ENCODE assay signal across 24 mouse cellular contexts in the genomic region with DNA sequence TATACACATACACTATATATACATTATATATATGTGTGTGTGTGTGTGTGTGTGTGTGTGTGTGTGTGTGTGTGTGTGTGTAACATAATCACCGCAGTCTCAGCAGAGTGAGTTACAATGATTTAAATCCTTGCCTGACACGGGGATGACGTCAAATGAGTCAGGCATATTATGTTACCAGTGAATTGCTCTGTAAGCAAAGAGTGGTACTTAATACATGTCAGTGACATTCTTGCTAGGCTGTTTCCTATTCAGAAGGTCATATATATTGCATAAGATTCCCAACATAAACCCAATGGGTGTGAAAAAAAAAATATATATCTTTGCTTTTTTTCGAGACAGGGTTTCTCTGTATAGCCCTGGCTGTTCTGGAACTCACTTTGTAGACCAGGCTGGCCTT. TPM values are rescaled to one million over a fixed set of nuclear protein-coding genes. Genes with fewer than 3 reads are reported as not detected.
DNase-seq lines count a peak whose midpoint lies in the region; ATAC-seq and TF ChIP-seq lines count a peak whose summit lies in the region.
"Had no signal": no experiment of that assay in that cellular context is flagged by ENCODE, and none has a peak within 500 bp of the region (broad histone marks: within the 10 kb centered on the region; RNA-seq: fewer than 3 reads in every experiment).

No protein-coding gene starts in this region.

- 76% methylated on average over 4 of the region's 4 CpGs for WGBS in embryonic facial prominence, embryonic 14.5 days
- 80% methylated on average over 4 of the region's 4 CpGs for WGBS in embryonic facial prominence, embryonic 10.5 days
- WGBS in midbrain, embryonic 11.5 days, result 94% methylated on average over 4 of the region's 4 CpGs
- WGBS in midbrain, embryonic 14.5 days, result 95% methylated on average over 4 of the region's 4 CpGs
- 88% methylated on average over 4 of the region's 4 CpGs for WGBS in hindbrain, embryonic 14.5 days

- no peak overlapping the region for H3K4me3 ChIP-seq in embryonic facial prominence, embryonic 14.5 days (ENCODE audit: low read depth, low read length)
- no peak overlapping the region for H3K4me3 ChIP-seq in embryonic facial prominence, embryonic 10.5 days
- H3K4me3 ChIP-seq in midbrain, embryonic 11.5 days (ENCODE audit: low read depth, low read length), result no peak overlapping the region
- no peak overlapping the region for H3K4me3 ChIP-seq in midbrain, embryonic 14.5 days (replicated peaks; ENCODE audit: low read depth, low read length)
- H3K4me3 ChIP-seq in C2C12 (ENCODE audit: insufficient read depth, poor library complexity, severe bottlenecking), result no peak overlapping the region
- H3K4me3 ChIP-seq in hindbrain, embryonic 14.5 days (replicated peaks; ENCODE audit: low read length), result no peak overlapping the region
- H3K4me3 ChIP-seq: embryonic facial prominence, embryonic 13.5 days; forebrain, embryonic 13.5 days; forebrain, embryonic 15.5 days had no signal

- DNase-seq in embryonic facial prominence, embryonic 14.5 days (ENCODE audit: low spot score), result peak; percentile 21
- no peak for DNase-seq in embryonic facial prominence, embryonic 10.5 days (ENCODE audit: low spot score)
- peak; percentile 60 for DNase-seq in midbrain, embryonic 11.5 days (ENCODE audit: low spot score, missing footprints)
- DNase-seq in midbrain, embryonic 14.5 days, result no peak
- DNase-seq in mesoderm, embryonic 11.5 days (ENCODE audit: low read depth, low spot score), result peak; percentile 12
- no peak for DNase-seq in hindbrain, embryonic 14.5 days (ENCODE audit: low spot score)
- no peak for DNase-seq in liver
- DNase-seq: adrenal gland, adult 8-10 months; adrenal gland, postnatal 14 days; adrenal gland, postnatal 36 days; B cell, adult 2 months; cerebellum, adult 11-12 months; cerebellum, adult 2 months; cerebellum, adult 9-10 months; cerebellum, postnatal 10 days; cerebellum, postnatal 25 days; forebrain, postnatal 0 days had no signal

- H3K9ac ChIP-seq in embryonic facial prominence, embryonic 14.5 days (ENCODE audit: low read depth, low read length), result no peak overlapping the region
- H3K9ac ChIP-seq in midbrain, embryonic 11.5 days (ENCODE audit: low read length), result no peak overlapping the region
- no peak overlapping the region for H3K9ac ChIP-seq in midbrain, embryonic 14.5 days (replicated peaks; ENCODE audit: low read length)
- H3K9ac ChIP-seq in hindbrain, embryonic 14.5 days, result no peak overlapping the region
- H3K9ac ChIP-seq: embryonic facial prominence, embryonic 13.5 days; forebrain, embryonic 13.5 days; forebrain, embryonic 15.5 days; forebrain, postnatal 0 days had no signal

- no peaks in the 10 kb centered on the region for H3K36me3 ChIP-seq in embryonic facial prominence, embryonic 14.5 days (ENCODE audit: control insufficient read depth, insufficient read depth, low read length)
- H3K36me3 ChIP-seq in embryonic facial prominence, embryonic 10.5 days (replicated peaks), result no peaks in the 10 kb centered on the region
- H3K36me3 ChIP-seq in midbrain, embryonic 11.5 days (ENCODE audit: control insufficient read depth, insufficient read depth, low read length), result no peaks in the 10 kb centered on the region
- H3K36me3 ChIP-seq in midbrain, embryonic 14.5 days (ENCODE audit: control insufficient read depth, insufficient read depth, low read length), result no peaks in the 10 kb centered on the region
- peaks cover 11% of the 10 kb centered on the region for H3K36me3 ChIP-seq in C2C12 (ENCODE audit: control insufficient read depth, insufficient read depth)
- H3K36me3 ChIP-seq in hindbrain, embryonic 14.5 days (replicated peaks; ENCODE audit: control insufficient read depth, insufficient read depth), result peaks cover 4% of the 10 kb centered on the region; the same call in 1 of the 2 replicates
- H3K36me3 ChIP-seq: forebrain, embryonic 15.5 days had no signal

- no peak overlapping the region for H3K27ac ChIP-seq in embryonic facial prominence, embryonic 14.5 days (replicated peaks; ENCODE audit: low read depth, low read length)
- no peak overlapping the region for H3K27ac ChIP-seq in embryonic facial prominence, embryonic 10.5 days (replicated peaks)
- no peak overlapping the region for H3K27ac ChIP-seq in midbrain, embryonic 11.5 days (ENCODE audit: low read depth, low read length)
- no peak overlapping the region for H3K27ac ChIP-seq in midbrain, embryonic 14.5 days (replicated peaks; ENCODE audit: low read depth, low read length)
- no peak overlapping the region for H3K27ac ChIP-seq in hindbrain, embryonic 14.5 days
- H3K27ac ChIP-seq: embryonic facial prominence, embryonic 13.5 days; forebrain, embryonic 13.5 days; forebrain, embryonic 15.5 days had no signal

- ATAC-seq in embryonic facial prominence, embryonic 14.5 days (ENCODE audit: low read depth), result no peak
- ATAC-seq in midbrain, embryonic 11.5 days (ENCODE audit: low FRiP score), result no peak
- ATAC-seq in midbrain, embryonic 14.5 days (ENCODE audit: low FRiP score, low TSS enrichment), result no peak
- no peak for ATAC-seq in hindbrain, embryonic 14.5 days (ENCODE audit: low FRiP score)
- ATAC-seq: activated CD4-positive, CD25-positive, alpha-beta regulatory T cell, adult 4 months; forebrain, embryonic 13.5 days; forebrain, embryonic 15.5 days; forebrain, postnatal 0 days; Patski had no signal

- no peak overlapping the region for H3K4me2 ChIP-seq in embryonic facial prominence, embryonic 14.5 days (ENCODE audit: low read depth, low read length)
- no peak overlapping the region for H3K4me2 ChIP-seq in midbrain, embryonic 11.5 days
- no peak overlapping the region for H3K4me2 ChIP-seq in midbrain, embryonic 14.5 days (ENCODE audit: low read length)
- no peak overlapping the region for H3K4me2 ChIP-seq in hindbrain, embryonic 14.5 days (replicated peaks)
- H3K4me2 ChIP-seq: embryonic facial prominence, embryonic 13.5 days; forebrain, embryonic 13.5 days; forebrain, embryonic 15.5 days had no signal

- no peaks in the 10 kb centered on the region for H3K79me3 ChIP-seq in C2C12 (ENCODE audit: low read depth)

- no peaks in the 10 kb centered on the region for H3K79me2 ChIP-seq in C2C12 (ENCODE audit: control insufficient read depth, insufficient read depth)

- no peaks in the 10 kb centered on the region for H3K9me3 ChIP-seq in embryonic facial prominence, embryonic 14.5 days (ENCODE audit: control insufficient read depth, low read length)
- H3K9me3 ChIP-seq in embryonic facial prominence, embryonic 10.5 days, result no peaks in the 10 kb centered on the region
- no peaks in the 10 kb centered on the region for H3K9me3 ChIP-seq in midbrain, embryonic 11.5 days (ENCODE audit: control insufficient read depth, low read length)
- H3K9me3 ChIP-seq in midbrain, embryonic 14.5 days (ENCODE audit: control insufficient read depth, low read length), result no peaks in the 10 kb centered on the region
- no peaks in the 10 kb centered on the region for H3K9me3 ChIP-seq in hindbrain, embryonic 14.5 days (ENCODE audit: control insufficient read depth, low read length)
- H3K9me3 ChIP-seq: embryonic facial prominence, embryonic 13.5 days; forebrain, embryonic 13.5 days; forebrain, embryonic 15.5 days had no signal

- no peaks in the 10 kb centered on the region for H3K4me1 ChIP-seq in embryonic facial prominence, embryonic 14.5 days (ENCODE audit: control insufficient read depth, insufficient read depth, low read length)
- H3K4me1 ChIP-seq in embryonic facial prominence, embryonic 10.5 days, result no peaks in the 10 kb centered on the region
- H3K4me1 ChIP-seq in midbrain, embryonic 11.5 days (ENCODE audit: control insufficient read depth, insufficient read depth, low read length), result no peaks in the 10 kb centered on the region
- H3K4me1 ChIP-seq in midbrain, embryonic 14.5 days (ENCODE audit: control insufficient read depth, insufficient read depth, low read length), result no peaks in the 10 kb centered on the region
- no peaks in the 10 kb centered on the region for H3K4me1 ChIP-seq in hindbrain, embryonic 14.5 days (replicated peaks; ENCODE audit: control insufficient read depth, insufficient read depth, low read length)
- H3K4me1 ChIP-seq: embryonic facial prominence, embryonic 13.5 days; forebrain, embryonic 13.5 days; forebrain, embryonic 15.5 days had no signal

- TF ChIP-seq CTCF in C2C12 (IDR thresholded peaks at IDR 0.05; ENCODE audit: control insufficient read depth, insufficient read depth, insufficient read length), result no peak

- H3ac ChIP-seq in C2C12 (ENCODE audit: control insufficient read depth, insufficient read length, low read depth), result no peak overlapping the region

- no peaks in the 10 kb centered on the region for H3K27me3 ChIP-seq in embryonic facial prominence, embryonic 14.5 days (replicated peaks; ENCODE audit: control insufficient read depth, insufficient read depth, low read length)
- H3K27me3 ChIP-seq in embryonic facial prominence, embryonic 10.5 days (replicated peaks; ENCODE audit: low read depth, poor library complexity, severe bottlenecking), result no peaks in the 10 kb centered on the region
- no peaks in the 10 kb centered on the region for H3K27me3 ChIP-seq in midbrain, embryonic 11.5 days (ENCODE audit: control insufficient read depth, insufficient read depth, low read length)
- H3K27me3 ChIP-seq in midbrain, embryonic 14.5 days (ENCODE audit: control insufficient read depth, insufficient read depth, low read length), result no peaks in the 10 kb centered on the region
- no peaks in the 10 kb centered on the region for H3K27me3 ChIP-seq in C2C12 (ENCODE audit: control insufficient read depth, insufficient read depth, insufficient read length)
- no peaks in the 10 kb centered on the region for H3K27me3 ChIP-seq in hindbrain, embryonic 14.5 days (ENCODE audit: control insufficient read depth, insufficient read depth, low read length)
- H3K27me3 ChIP-seq: embryonic facial prominence, embryonic 13.5 days; forebrain, embryonic 13.5 days; forebrain, embryonic 15.5 days; Patski had no signal

TF ChIP-seq in C2C12, 6 proteins besides CTCF, POLR2A, EP300 and RAD21:
- TF ChIP-seq MYOG (IDR thresholded peaks at IDR 0.05; ENCODE audit: control insufficient read depth, extremely low read depth, insufficient read length), result no peak
- TF ChIP-seq CEBPB (IDR thresholded peaks at IDR 0.05; ENCODE audit: low read depth), result peak; percentile 61

RNA-seq across cellular contexts. Expression of a gene that starts 20.1 kb away (rescaled TPM):
- polyA plus RNA-seq in embryonic facial prominence, embryonic 14.5 days (2014; fragmentation: Nextera tagmentation; extraction: Ambion mirVana), result 0.19 and 0.24 TPM in 2 replicates
- polyA plus RNA-seq in embryonic facial prominence, embryonic 10.5 days (2016; fragmentation: Nextera tagmentation; extraction: Ambion mirVana), result 0.05 TPM in 1 of 2 replicates, not detected in the other
- polyA plus RNA-seq in midbrain, embryonic 11.5 days (2014; fragmentation: Nextera tagmentation; extraction: Ambion mirVana), result 0.06 TPM in 1 of 2 replicates, not detected in the other
- polyA plus RNA-seq in midbrain, embryonic 14.5 days (2014; fragmentation: Nextera tagmentation; extraction: Ambion mirVana), result 0.15 and 0.26 TPM in 2 replicates
- 0.02 TPM for polyA plus RNA-seq in C2C12 (2012; fragmentation: generic; extraction: Trizol)
- 0.07 and 0.21 TPM in 2 replicates for polyA plus RNA-seq in hindbrain, embryonic 14.5 days (2014; fragmentation: Nextera tagmentation; extraction: Ambion mirVana)
- polyA plus RNA-seq: activated CD4-positive, CD25-positive, alpha-beta regulatory T cell, adult 4 months; cerebellum, adult 2 months; cortical plate, adult 2 months; forebrain, postnatal 0 days; Patski had no signal

Comparison
In these comparisons a context has a peak if more than half of its experiments do, and no peak if none do; other contexts are left out.
1. DNase-seq: peak in embryonic facial prominence, embryonic 14.5 days (single experiment), midbrain, embryonic 11.5 days (single experiment) and mesoderm, embryonic 11.5 days (single experiment); none in embryonic facial prominence, embryonic 10.5 days (single experiment), midbrain, embryonic 14.5 days (single experiment), hindbrain, embryonic 14.5 days (single experiment) and liver (single experiment).